Mouse (Mus musculus) gastrocnemius, postnatal 4 days (tissue): ENCODE measurements around the gene Fbxo24. TPM values are rescaled to one million over a fixed set of nuclear protein-coding genes. Genes with fewer than 3 reads are reported as not detected.

Experiments
- DNase-seq, 2 experiments: peaks; one replicate each; pipeline ENCODE4 v3.0.0; 2021 to 2022; ENCODE audit warnings: low spot score in 2 of 2, mixed read lengths in 2 of 2
- total RNA-seq, 2 experiments: library from RNA; stranded (reverse); gene quantifications; 2 replicates each; pipeline ENCODE4 v1.2.3; 2021

The Fbxo24 gene
- total RNA-seq, 2 experiments from 2014 or later: 0.74 to 0.80 TPM

DNA sequence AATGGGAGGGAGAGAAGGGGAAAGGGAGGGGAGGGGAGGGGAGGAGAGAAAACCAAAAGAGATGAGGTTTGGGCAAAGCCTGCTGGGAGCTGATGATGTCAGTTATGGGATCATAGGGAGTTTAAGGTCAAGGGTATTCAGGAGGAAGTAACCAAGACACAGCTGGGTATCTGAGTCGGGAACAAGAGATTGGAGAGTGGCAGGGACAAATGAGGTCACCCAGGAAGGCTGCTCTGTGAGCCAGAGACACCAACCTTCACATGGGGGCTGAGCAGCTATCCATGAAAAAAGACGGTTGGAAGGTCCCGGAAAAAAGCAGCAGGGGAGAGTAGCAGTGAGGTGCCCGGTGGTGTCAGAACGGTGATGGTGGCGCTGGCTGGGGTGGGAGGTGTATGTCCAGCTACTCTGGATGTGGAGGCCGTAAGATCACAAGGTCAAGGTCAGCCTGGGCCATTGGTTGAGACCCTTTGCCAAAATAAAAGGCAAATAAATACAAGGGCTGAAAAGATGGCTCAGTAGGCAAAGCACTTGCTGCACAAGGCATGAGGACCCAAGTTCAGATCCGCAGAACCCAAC is 60.5 kb downstream of the Fbxo24 start:
- DNase-seq: peak in 1 of 2 experiments; percentile 14

- DNase-seq: no peak
These were observed 62.4 kb downstream of the Fbxo24 start for GRCm38 (mm10) chr5:137566416-137566815.

- no peak for DNase-seq
These were observed 63.1 kb downstream of the Fbxo24 start for GRCm38 (mm10) chr5:137565744-137566143.

DNA sequence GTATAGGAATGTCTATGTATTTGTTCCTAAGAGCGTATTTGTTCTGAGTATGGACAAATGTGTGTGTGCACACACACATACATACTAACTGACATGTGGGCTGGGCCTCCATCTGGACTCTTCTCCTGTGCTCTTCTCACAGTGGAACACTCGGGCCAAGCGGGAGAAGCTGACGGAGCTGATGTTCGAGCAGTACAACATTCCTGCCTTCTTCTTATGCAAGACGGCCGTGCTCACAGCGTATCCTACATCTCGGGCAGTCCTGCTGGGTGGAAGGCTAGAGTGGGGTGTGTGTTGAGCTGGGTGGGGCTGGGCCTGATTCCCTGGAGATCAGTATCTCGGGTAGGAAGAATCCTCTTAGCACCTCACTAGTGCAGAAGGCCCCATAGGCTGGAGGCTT is 65.8 kb downstream of the Fbxo24 start:
- no peak for DNase-seq

Other genes starting within 250 kb of the Fbxo24 start
- gene Zan, start 151.9 kb downstream of the Fbxo24 start, total RNA-seq: under 1 TPM; 0.18 to 0.56 TPM
- 10 to 100 TPM; 19.8 to 22.6 TPM for gene Pop7, start 126.5 kb downstream of the Fbxo24 start, total RNA-seq
- 10 to 100 TPM; 27.5 to 30.7 TPM for gene Gigyf1, start 110.5 kb downstream of the Fbxo24 start, total RNA-seq
- not detected for gene Epo, start 95.8 kb downstream of the Fbxo24 start, total RNA-seq
- 100 to 1,000 TPM; 483 to 529 TPM for gene Gnb2, start 95.5 kb downstream of the Fbxo24 start, total RNA-seq
- gene Actl6b, start 75.5 kb downstream of the Fbxo24 start, total RNA-seq: not detected
- under 1 TPM; 0.29 to 0.31 TPM for gene Tfr2, start 59.2 kb downstream of the Fbxo24 start, total RNA-seq
- gene Mospd3, start 27.9 kb downstream of the Fbxo24 start, total RNA-seq: 10 to 100 TPM; 31.1 to 35.3 TPM
- 100 to 1,000 TPM; 362 to 399 TPM for gene Pcolce, start 15.2 kb downstream of the Fbxo24 start, total RNA-seq
- 10 to 100 TPM; 19.2 to 23.0 TPM for gene Lrch4, start 119 bp upstream of the Fbxo24 start, total RNA-seq
- 10 to 100 TPM in 1 of 2 experiments, 1 to 10 TPM in 1; 8.6 to 11.0 TPM for gene Gm20605, start 173 bp upstream of the Fbxo24 start, total RNA-seq
- gene Sap25, start 12.3 kb upstream of the Fbxo24 start, total RNA-seq: 1 to 10 TPM; 3.2 to 3.8 TPM
- 1 to 10 TPM in 1 of 2 experiments, under 1 TPM in 1; 0.59 to 1.2 TPM for gene Irs3, start 16.7 kb upstream of the Fbxo24 start, total RNA-seq
- gene Agfg2, start 55.7 kb upstream of the Fbxo24 start, total RNA-seq: 1 to 10 TPM; 7.8 to 7.9 TPM
- gene Nyap1, start 112.6 kb upstream of the Fbxo24 start, total RNA-seq: 1 to 10 TPM in 1 of 2 experiments, under 1 TPM in 1; 0.73 to 1.2 TPM
- 100 to 1,000 TPM; 162 to 187 TPM for gene Tsc22d4, start 116.7 kb upstream of the Fbxo24 start, total RNA-seq
- 10 to 100 TPM; 14.5 to 15.8 TPM for gene Ppp1r35, start 149.8 kb upstream of the Fbxo24 start, total RNA-seq
- 10 to 100 TPM; 25.0 to 34.2 TPM for gene Mepce, start 158.7 kb upstream of the Fbxo24 start, total RNA-seq
- gene Zcwpw1, start 158.8 kb upstream of the Fbxo24 start, total RNA-seq: 1 to 10 TPM; 4.3 to 5.6 TPM
- gene Pilra, start 207.3 kb upstream of the Fbxo24 start, total RNA-seq: 1 to 10 TPM; 1.7 to 2.4 TPM
- gene Pilrb1, start 229.1 kb upstream of the Fbxo24 start, total RNA-seq: under 1 TPM; 0.59 to 0.98 TPM
- gene Pilrb2, start 242.8 kb upstream of the Fbxo24 start, total RNA-seq: 1 to 10 TPM in 1 of 2 experiments, under 1 TPM in 1; 0.69 to 1.1 TPM